Mouse (Mus musculus) intestine, embryonic 14.5 days (tissue): ENCODE measurements around the gene Zfp296. TPM values are rescaled to one million over a fixed set of nuclear protein-coding genes. Genes with fewer than 3 reads are reported as not detected.

ENCODE experiments used
- ATAC-seq: fragments of 200-750 bp; cut with Nextera tagmentation; replicated peaks from 2 replicates; pipeline ENCODE4 v1.8.0; 2017; ENCODE audit warnings: low read depth, moderate number of reproducible peaks, moderate TSS enrichment, moderate library complexity; ENCODE audit not compliant: low FRiP score, low TSS enrichment
- DNase-seq: peaks from one replicate; pipeline ENCODE4 v3.0.0-alpha.2; 2018; ENCODE audit warnings: low spot score
- H3K27ac ChIP-seq: fragments of 300-500 bp; sonication (generic); 2 replicates; pipeline ENCODE4 v1.5.1; 2014; ENCODE audit warnings: low read depth, mild to moderate bottlenecking, control low read depth
- H3K27me3 ChIP-seq: fragments of 300-500 bp; sonication (generic); replicated peaks from 2 replicates; pipeline ENCODE4 v1.6.1; 2014; ENCODE audit warnings: low read length, control low read depth; ENCODE audit not compliant: control insufficient read depth, insufficient read depth
- H3K36me3 ChIP-seq: fragments of 300-500 bp; sonication (generic); 2 replicates; pipeline ENCODE4 v1.6.1; 2014; ENCODE audit warnings: low read length, control low read depth; ENCODE audit not compliant: control insufficient read depth, insufficient read depth
- H3K4me1 ChIP-seq: fragments of 300-500 bp; sonication (generic); replicated peaks from 2 replicates; pipeline ENCODE4 v1.6.1; 2014; ENCODE audit warnings: low read length, control low read depth, mixed read lengths; ENCODE audit not compliant: control insufficient read depth, insufficient read depth
- H3K4me2 ChIP-seq: fragments of 300-500 bp; sonication (generic); 2 replicates; pipeline ENCODE4 v1.6.1; 2014; ENCODE audit warnings: low read length
- H3K4me3 ChIP-seq: fragments of 300-500 bp; sonication (generic); 2 replicates; pipeline ENCODE4 v1.5.1; 2014; ENCODE audit warnings: low read depth, low read length, control low read depth, mixed read lengths
- H3K9ac ChIP-seq: fragments of 300-500 bp; sonication (generic); 2 replicates; pipeline ENCODE4 v1.6.1; 2014; ENCODE audit warnings: mild to moderate bottlenecking, low read length
- H3K9me3 ChIP-seq: fragments of 300-500 bp; sonication (generic); 2 replicates; pipeline ENCODE4 v1.6.1; 2016; ENCODE audit warnings: low read length, control low read depth; ENCODE audit not compliant: control insufficient read depth
- WGBS: fragments of 180-500 bp; shearing (Covaris S2); extraction: QIAGEN DNeasy Blood & Tissue Kit; methylation state at CpG from one replicate; pipeline ENCODE4 v1.1.7; 2014; 5-methylcytosine and 5-hydroxymethylcytosine counted together
- polyA plus RNA-seq: library from polyadenylated mRNA; unstranded; fragments of >200 nt; fragmentation: Nextera tagmentation; extraction: Ambion mirVana; gene quantifications from 2 replicates; pipeline ENCODE4 v1.2.1, GENCODE M21; 2014

Gene Zfp296
- polyA plus RNA-seq, result 1.1 and 1.4 TPM in 2 replicates

- no peaks in the 10 kb centered on the region for H3K9me3 ChIP-seq
- peak within 1 kb of the TSS; percentile 39 for H3K4me3 ChIP-seq
- H3K9ac ChIP-seq, result peak within 1 kb of the TSS; percentile 38
- ATAC-seq (no peak), DNase-seq (peak; percentile 74)
- no peak within 1 kb of the TSS for H3K27ac ChIP-seq
- H3K36me3 ChIP-seq, result peaks cover 25% of the 10 kb centered on the region
- H3K27me3 ChIP-seq, result peaks cover 35% of the 10 kb centered on the region
- WGBS, result under 1% methylated on average over 56 of the region's 56 CpGs
- peak within 1 kb of the TSS; percentile 85 for H3K4me2 ChIP-seq
- H3K4me1 ChIP-seq, result peaks cover 16% of the 10 kb centered on the region
These were observed at the start of gene Zfp296, which contains the start of gene Gemin7 for GRCm38 (mm10) chr7:19577141-19577852. Gene Zfp296 (plus strand): TSS chr7:19577287. Gene Gemin7 (minus strand): TSS chr7:19577595.

GRCm38 (mm10) chr7:19531077-19531476 is 46.0 kb upstream of the Zfp296 start:
- Histone ChIP-seq H3K9me3 (no peaks in the 10 kb centered on the region), H3K4me2 (no peak overlapping the region), H3K27ac (no peak overlapping the region), H3K27me3 (no peaks in the 10 kb centered on the region), H3K9ac (no peak overlapping the region), H3K36me3 (peaks cover 61% of the 10 kb centered on the region), H3K4me1 (no peaks in the 10 kb centered on the region), H3K4me3 (no peak overlapping the region)
- DNase-seq (no peak), ATAC-seq (peak; percentile 16; the same call in 1 of the 2 replicates)
- 60% methylated on average over 10 of the region's 10 CpGs for WGBS

- Histone ChIP-seq H3K27ac (no peak overlapping the region), H3K9ac (no peak overlapping the region), H3K4me2 (no peak overlapping the region), H3K9me3 (no peaks in the 10 kb centered on the region), H3K4me3 (no peak overlapping the region), H3K4me1 (no peaks in the 10 kb centered on the region), H3K36me3 (peaks cover 61% of the 10 kb centered on the region), H3K27me3 (no peaks in the 10 kb centered on the region)
- ATAC-seq, result no peak
- WGBS, result 84% methylated on average over 14 of the region's 14 CpGs
- DNase-seq, result no peak
These were observed 44.8 kb upstream of the Zfp296 start for GRCm38 (mm10) chr7:19532240-19532639.

- ATAC-seq (no peak), DNase-seq (no peak)
- no peaks in the 10 kb centered on the region for H3K27me3 ChIP-seq
- H3K4me2 ChIP-seq, result no peak overlapping the region
- H3K9ac ChIP-seq, result no peak overlapping the region
- H3K4me1 ChIP-seq, result no peaks in the 10 kb centered on the region
- peaks cover 55% of the 10 kb centered on the region for H3K36me3 ChIP-seq
- H3K9me3 ChIP-seq, result no peaks in the 10 kb centered on the region
- 92% methylated on average over 10 of the region's 10 CpGs for WGBS
- H3K27ac ChIP-seq, result no peak overlapping the region
- no peak overlapping the region for H3K4me3 ChIP-seq
These were observed 42.4 kb upstream of the Zfp296 start for GRCm38 (mm10) chr7:19534676-19535075.

GRCm38 (mm10) chr7:19540771-19541566 is 36.1 kb upstream of the Zfp296 start:
- H3K9ac ChIP-seq, result no peak overlapping the region
- no peaks in the 10 kb centered on the region for H3K9me3 ChIP-seq
- 88% methylated on average over 2 of the region's 2 CpGs for WGBS
- peaks cover 12% of the 10 kb centered on the region for H3K4me1 ChIP-seq
- DNase-seq (no peak), ATAC-seq (no peak)
- H3K27me3 ChIP-seq, result no peaks in the 10 kb centered on the region
- no peak overlapping the region for H3K4me3 ChIP-seq
- H3K36me3 ChIP-seq, result 0 out of 2 replicates have a peak, but pooled peaks cover 5% of the 10 kb centered on the region
- H3K4me2 ChIP-seq, result no peak overlapping the region
- no peak overlapping the region for H3K27ac ChIP-seq

- 81% methylated on average over 7 of the region's 7 CpGs for WGBS
These were observed 35.4 kb upstream of the Zfp296 start for GRCm38 (mm10) chr7:19541681-19542154.

GRCm38 (mm10) chr7:19542155-19542691 is 34.9 kb upstream of the Zfp296 start:
- 75% methylated on average over 8 of the region's 8 CpGs for WGBS
- DNase-seq, result no peak

More at GRCm38 (mm10) chr7:19541681-19542154, 35.4 kb upstream of the Zfp296 start:
- ATAC-seq, result no peak
- DNase-seq, result no peak
- no peaks in the 10 kb centered on the region for H3K9me3 ChIP-seq
- H3K27ac ChIP-seq, result no peak overlapping the region
- H3K9ac ChIP-seq, result no peak overlapping the region
- H3K27me3 ChIP-seq, result no peaks in the 10 kb centered on the region
- H3K4me1 ChIP-seq, result peaks cover 20% of the 10 kb centered on the region
- H3K4me3 ChIP-seq, result no peak overlapping the region
- H3K36me3 ChIP-seq, result 0 out of 2 replicates have a peak, but pooled peaks cover 5% of the 10 kb centered on the region
- no peak overlapping the region for H3K4me2 ChIP-seq

GRCm38 (mm10) chr7:19543584-19543983 is 33.5 kb upstream of the Zfp296 start:
- H3K4me3 ChIP-seq, result no peak overlapping the region
- H3K27me3 ChIP-seq, result no peaks in the 10 kb centered on the region
- no peaks in the 10 kb centered on the region for H3K9me3 ChIP-seq
- H3K27ac ChIP-seq, result no peak overlapping the region
- no peak for ATAC-seq
- H3K4me1 ChIP-seq, result peaks cover 24% of the 10 kb centered on the region
- no peak overlapping the region for H3K9ac ChIP-seq
- no peak for DNase-seq
- H3K36me3 ChIP-seq, result 0 out of 2 replicates have a peak, but pooled peaks cover 5% of the 10 kb centered on the region
- H3K4me2 ChIP-seq, result no peak overlapping the region
- 48% methylated on average over 6 of the region's 6 CpGs for WGBS

More at GRCm38 (mm10) chr7:19542155-19542691, 34.9 kb upstream of the Zfp296 start:
- Histone ChIP-seq H3K36me3 (0 out of 2 replicates have a peak, but pooled peaks cover 5% of the 10 kb centered on the region), H3K4me1 (peaks cover 24% of the 10 kb centered on the region), H3K9me3 (no peaks in the 10 kb centered on the region), H3K9ac (no peak overlapping the region), H3K27ac (no peak overlapping the region), H3K4me2 (no peak overlapping the region), H3K4me3 (no peak overlapping the region), H3K27me3 (no peaks in the 10 kb centered on the region)
- no peak for ATAC-seq
